Mouse (Mus musculus) liver, embryonic 13.5 days (tissue): ENCODE measurements around the gene Zcchc14. TPM values are rescaled to one million over a fixed set of nuclear protein-coding genes. Genes with fewer than 3 reads are reported as not detected.

Experiments used
- ATAC-seq: fragments of 200-750 bp; cut with Nextera tagmentation; 2 replicates; pipeline ENCODE4 v1.8.0; 2017; ENCODE audit warnings: low read depth, mild to moderate bottlenecking, moderate number of reproducible peaks, moderate library complexity
- DNase-seq: peaks from one replicate; pipeline ENCODE4 v3.0.0; 2022
- H3K27ac ChIP-seq: fragments of 300-500 bp; sonication (generic); 2 replicates; pipeline ENCODE4 v1.5.1; 2015; ENCODE audit warnings: moderate library complexity, mild to moderate bottlenecking, inconsistent platforms
- H3K27me3 ChIP-seq: fragments of 300-500 bp; sonication (generic); 2 replicates; pipeline ENCODE4 v1.6.1; 2015; ENCODE audit warnings: mild to moderate bottlenecking, inconsistent platforms
- H3K36me3 ChIP-seq: fragments of 300-500 bp; sonication (generic); 2 replicates; pipeline ENCODE4 v1.6.1; 2015; ENCODE audit warnings: mild to moderate bottlenecking, inconsistent platforms
- H3K4me1 ChIP-seq: fragments of 300-500 bp; sonication (generic); replicated peaks from 2 replicates; pipeline ENCODE4 v1.6.1; 2015; ENCODE audit warnings: inconsistent platforms
- H3K4me2 ChIP-seq: fragments of 300-500 bp; sonication (generic); 2 replicates; pipeline ENCODE4 v1.6.1; 2015; ENCODE audit warnings: inconsistent platforms, mild to moderate bottlenecking, moderate library complexity
- H3K4me3 ChIP-seq: fragments of 300-500 bp; sonication (generic); replicated peaks from 2 replicates; pipeline ENCODE4 v1.5.1; 2015; ENCODE audit warnings: mild to moderate bottlenecking, inconsistent platforms
- H3K9ac ChIP-seq: fragments of 300-500 bp; sonication (generic); 2 replicates; pipeline ENCODE4 v1.6.1; 2015; ENCODE audit warnings: mild to moderate bottlenecking, inconsistent platforms
- H3K9me3 ChIP-seq: fragments of 300-500 bp; sonication (generic); replicated peaks from 2 replicates; pipeline ENCODE4 v1.6.1; 2016; ENCODE audit warnings: inconsistent platforms
- WGBS: fragments of 180-500 bp; shearing (Covaris S2); methylation state at CpG from one replicate; pipeline ENCODE4 v1.1.7; 2015; ENCODE audit not compliant: insufficient replicate concordance; 5-methylcytosine and 5-hydroxymethylcytosine counted together
- polyA plus RNA-seq: library from polyadenylated mRNA; unstranded; fragments of >200 nt; fragmentation: Nextera tagmentation; extraction: Ambion mirVana; gene quantifications from 2 replicates; pipeline ENCODE4 v1.2.1, GENCODE M21; 2015

Zcchc14 gene
- polyA plus RNA-seq, 1 experiment from 2014 or later = 1.6 TPM

- Histone ChIP-seq H3K27me3 (no peaks in the 10 kb centered on the region), H3K4me3 (no peak overlapping the region), H3K4me1 (peaks cover 12% of the 10 kb centered on the region), H3K4me2 (no peak overlapping the region), H3K36me3 (no peaks in the 10 kb centered on the region), H3K9ac (no peak overlapping the region), H3K27ac (no peak overlapping the region), H3K9me3 (no peaks in the 10 kb centered on the region)
- WGBS = 63% methylated on average over 12 of the region's 12 CpGs
- DNase-seq = no peak
- no peak for ATAC-seq
Observed at GRCm38 (mm10) chr8:121620801-121621516, 31.7 kb downstream of the Zcchc14 start.

GRCm38 (mm10) chr8:121619401-121619995 is 33.2 kb downstream of the Zcchc14 start:
- H3K4me1 ChIP-seq = peaks cover 8% of the 10 kb centered on the region; the same call in 1 of the 2 replicates
- H3K4me3 ChIP-seq = no peak overlapping the region
- H3K9ac ChIP-seq = no peak overlapping the region
- DNase-seq = no peak
- H3K27me3 ChIP-seq = no peaks in the 10 kb centered on the region
- WGBS = 37% methylated on average over 7 of the region's 7 CpGs
- ATAC-seq = peak; percentile 66
- no peaks in the 10 kb centered on the region for H3K36me3 ChIP-seq
- H3K27ac ChIP-seq = peak overlapping the region; percentile 53; the same call in 1 of the 2 replicates
- no peaks in the 10 kb centered on the region for H3K9me3 ChIP-seq
- H3K4me2 ChIP-seq = no peak overlapping the region

- Histone ChIP-seq H3K9ac (no peak overlapping the region), H3K4me1 (no peaks in the 10 kb centered on the region), H3K27ac (no peak overlapping the region), H3K9me3 (no peaks in the 10 kb centered on the region), H3K36me3 (no peaks in the 10 kb centered on the region), H3K4me3 (no peak overlapping the region), H3K4me2 (no peak overlapping the region), H3K27me3 (no peaks in the 10 kb centered on the region)
- DNase-seq (no peak), ATAC-seq (no peak)
Observed at GRCm38 (mm10) chr8:121613419-121613818, 39.3 kb downstream of the Zcchc14 start.

GRCm38 (mm10) chr8:121609916-121610315 is 42.8 kb downstream of the Zcchc14 start:
- WGBS = 83% methylated on average over 11 of the region's 11 CpGs
- Histone ChIP-seq H3K9ac (no peak overlapping the region), H3K4me1 (no peaks in the 10 kb centered on the region), H3K36me3 (peaks cover 6% of the 10 kb centered on the region), H3K4me2 (no peak overlapping the region), H3K27me3 (no peaks in the 10 kb centered on the region), H3K9me3 (no peaks in the 10 kb centered on the region), H3K4me3 (no peak overlapping the region), H3K27ac (no peak overlapping the region)
- DNase-seq = no peak
- ATAC-seq = no peak

GRCm38 (mm10) chr8:121609251-121609650 is 43.5 kb downstream of the Zcchc14 start:
- H3K27me3 ChIP-seq = no peaks in the 10 kb centered on the region
- ATAC-seq = no peak
- no peaks in the 10 kb centered on the region for H3K4me1 ChIP-seq
- H3K4me2 ChIP-seq = no peak overlapping the region
- H3K27ac ChIP-seq = no peak overlapping the region
- H3K36me3 ChIP-seq = peaks cover 11% of the 10 kb centered on the region
- H3K9ac ChIP-seq = no peak overlapping the region
- no peak overlapping the region for H3K4me3 ChIP-seq
- 85% methylated on average over 15 of the region's 15 CpGs for WGBS
- H3K9me3 ChIP-seq = no peaks in the 10 kb centered on the region
- DNase-seq = no peak

- ATAC-seq (no peak), DNase-seq (no peak)
- Histone ChIP-seq H3K4me3 (no peak overlapping the region), H3K4me1 (no peaks in the 10 kb centered on the region), H3K9ac (no peak overlapping the region), H3K27me3 (no peaks in the 10 kb centered on the region), H3K4me2 (no peak overlapping the region), H3K9me3 (no peaks in the 10 kb centered on the region), H3K36me3 (peaks cover 18% of the 10 kb centered on the region), H3K27ac (no peak overlapping the region)
- WGBS = 70% methylated on average over 5 of the region's 5 CpGs
Observed at GRCm38 (mm10) chr8:121607661-121608060, 45.0 kb downstream of the Zcchc14 start.

- no peak overlapping the region for H3K4me2 ChIP-seq
- DNase-seq (no peak), ATAC-seq (no peak)
- no peaks in the 10 kb centered on the region for H3K27me3 ChIP-seq
- H3K4me3 ChIP-seq = no peak overlapping the region
- H3K4me1 ChIP-seq = no peaks in the 10 kb centered on the region
- peaks cover 41% of the 10 kb centered on the region for H3K36me3 ChIP-seq
- no peak overlapping the region for H3K27ac ChIP-seq
- no peak overlapping the region for H3K9ac ChIP-seq
- 83% methylated on average over 12 of the region's 12 CpGs for WGBS
- no peaks in the 10 kb centered on the region for H3K9me3 ChIP-seq
Observed at GRCm38 (mm10) chr8:121603801-121604200, 48.9 kb downstream of the Zcchc14 start.

GRCm38 (mm10) chr8:121602860-121603259 is 49.8 kb downstream of the Zcchc14 start:
- ATAC-seq = peak; percentile 30; the same call in 1 of the 2 replicates
- 12% methylated on average over 3 of the region's 3 CpGs for WGBS
- DNase-seq = peak; percentile 33
- no peak overlapping the region for H3K4me2 ChIP-seq
- H3K36me3 ChIP-seq = peaks cover 47% of the 10 kb centered on the region
- no peaks in the 10 kb centered on the region for H3K9me3 ChIP-seq
- H3K9ac ChIP-seq = no peak overlapping the region
- no peaks in the 10 kb centered on the region for H3K4me1 ChIP-seq
- H3K27me3 ChIP-seq = no peaks in the 10 kb centered on the region
- H3K4me3 ChIP-seq = no peak overlapping the region
- H3K27ac ChIP-seq = no peak overlapping the region

- no peaks in the 10 kb centered on the region for H3K9me3 ChIP-seq
- H3K4me2 ChIP-seq = no peak overlapping the region
- H3K27me3 ChIP-seq = no peaks in the 10 kb centered on the region
- WGBS = 87% methylated on average over 12 of the region's 12 CpGs
- peaks cover 51% of the 10 kb centered on the region for H3K36me3 ChIP-seq
- DNase-seq = no peak
- no peak overlapping the region for H3K27ac ChIP-seq
- H3K4me3 ChIP-seq = no peak overlapping the region
- H3K9ac ChIP-seq = no peak overlapping the region
- no peak for ATAC-seq
- no peaks in the 10 kb centered on the region for H3K4me1 ChIP-seq
Observed at GRCm38 (mm10) chr8:121602411-121602810, 50.3 kb downstream of the Zcchc14 start.

- no peak overlapping the region for H3K4me3 ChIP-seq
Observed at GRCm38 (mm10) chr8:121599842-121600241, 52.9 kb downstream of the Zcchc14 start.

GRCm38 (mm10) chr8:121598892-121599291 is 53.8 kb downstream of the Zcchc14 start:
- WGBS = 32% methylated on average over 7 of the region's 7 CpGs

More at GRCm38 (mm10) chr8:121599842-121600241, 52.9 kb downstream of the Zcchc14 start:
- Histone ChIP-seq H3K9me3 (no peaks in the 10 kb centered on the region), H3K27ac (no peak overlapping the region), H3K9ac (no peak overlapping the region), H3K36me3 (peaks cover 68% of the 10 kb centered on the region), H3K4me1 (no peaks in the 10 kb centered on the region), H3K27me3 (no peaks in the 10 kb centered on the region), H3K4me2 (no peak overlapping the region)
- WGBS = 76% methylated on average over 14 of the region's 14 CpGs
- no peak for DNase-seq
- no peak for ATAC-seq

GRCm38 (mm10) chr8:121598190-121598589 is 54.5 kb downstream of the Zcchc14 start:
- 78% methylated on average over 7 of the region's 7 CpGs for WGBS
- ATAC-seq = no peak
- H3K36me3 ChIP-seq = peaks cover 72% of the 10 kb centered on the region

More at GRCm38 (mm10) chr8:121598892-121599291, 53.8 kb downstream of the Zcchc14 start:
- no peak overlapping the region for H3K4me3 ChIP-seq
- peak; percentile 68 for ATAC-seq
- no peak overlapping the region for H3K27ac ChIP-seq
- no peaks in the 10 kb centered on the region for H3K9me3 ChIP-seq
- H3K4me2 ChIP-seq = no peak overlapping the region
- peaks cover 69% of the 10 kb centered on the region for H3K36me3 ChIP-seq
- no peaks in the 10 kb centered on the region for H3K27me3 ChIP-seq
- peak; percentile 64 for DNase-seq
- H3K4me1 ChIP-seq = peaks cover 3% of the 10 kb centered on the region; the same call in 1 of the 2 replicates
- no peak overlapping the region for H3K9ac ChIP-seq

More at GRCm38 (mm10) chr8:121598190-121598589, 54.5 kb downstream of the Zcchc14 start:
- peaks cover 3% of the 10 kb centered on the region; the same call in 1 of the 2 replicates for H3K4me1 ChIP-seq
- no peak overlapping the region for H3K4me3 ChIP-seq
- DNase-seq = no peak
- no peak overlapping the region for H3K9ac ChIP-seq
- H3K27ac ChIP-seq = no peak overlapping the region
- no peaks in the 10 kb centered on the region for H3K27me3 ChIP-seq
- H3K9me3 ChIP-seq = no peaks in the 10 kb centered on the region
- H3K4me2 ChIP-seq = no peak overlapping the region
